Mouse (Mus musculus) MEL (cell line): ENCODE measurements around the gene Bcl2l14. TPM values are rescaled to one million over a fixed set of nuclear protein-coding genes. Genes with fewer than 3 reads are reported as not detected.

Experiments used
- DNase-seq: peaks from one replicate; pipeline ENCODE4 v3.0.0; 2011; ENCODE audit warnings: low read depth, low spot score
- H3K27ac ChIP-seq: 2 replicates; pipeline ENCODE4 v1.5.1; 2012; ENCODE audit warnings: low read depth, mild to moderate bottlenecking, control low read depth, low read length, moderate library complexity; ENCODE audit not compliant: control insufficient read depth
- H3K27me3 ChIP-seq, 2 experiments: fragments of 150-350 bp in 1 of 2; sonication (generic) in 1 of 2; 2 replicates each; pipeline ENCODE4 v1.6.1; 2012; ENCODE audit warnings: low read length in 2 of 2, mild to moderate bottlenecking in 2 of 2, improper control_type of control experiment in 1 of 2, moderate library complexity in 1 of 2; ENCODE audit not compliant: insufficient read depth in 2 of 2, control insufficient read depth in 1 of 2
- H3K36me3 ChIP-seq, 2 experiments: 2 replicates each; pipeline ENCODE4 v1.6.1; 2012 to 2014; ENCODE audit warnings: low read length in 2 of 2, improper control_type of control experiment in 1 of 2, inconsistent platforms in 1 of 2, mild to moderate bottlenecking in 1 of 2; ENCODE audit not compliant: insufficient read depth in 2 of 2, control insufficient read depth in 1 of 2
- H3K4me1 ChIP-seq, 2 experiments: fragments of 150-350 bp in 1 of 2; sonication (generic) in 1 of 2; 2 replicates each; pipeline ENCODE4 v1.6.1; 2012; ENCODE audit warnings: low read length in 2 of 2, improper control_type of control experiment in 1 of 2, mild to moderate bottlenecking in 1 of 2; ENCODE audit not compliant: insufficient read depth in 2 of 2, control insufficient read depth in 1 of 2
- H3K4me3 ChIP-seq, 2 experiments: fragments of 150-350 bp in 1 of 2; sonication (generic) in 1 of 2; 2 replicates each; pipeline ENCODE4 v1.5.1; 2012; ENCODE audit warnings: low read depth in 2 of 2, low read length in 2 of 2, mild to moderate bottlenecking in 2 of 2, moderate library complexity in 2 of 2, control low read depth in 1 of 2, improper control_type of control experiment in 1 of 2; ENCODE audit not compliant: control insufficient read depth in 1 of 2, insufficient read depth in 1 of 2
- H3K79me2 ChIP-seq: 2 replicates; pipeline ENCODE4 v1.6.1; 2012; ENCODE audit warnings: mild to moderate bottlenecking, low read length, moderate library complexity; ENCODE audit not compliant: control insufficient read depth, poor library complexity, insufficient read depth
- H3K9ac ChIP-seq: 2 replicates; pipeline ENCODE4 v1.6.1; 2012; ENCODE audit warnings: low read depth, mild to moderate bottlenecking, control low read depth, low read length, moderate library complexity; ENCODE audit not compliant: control insufficient read depth, poor library complexity, severe bottlenecking
- H3K9me3 ChIP-seq: fragments of 150-350 bp; sonication (generic); replicated peaks from 2 replicates; pipeline ENCODE4 v1.6.1; 2012; ENCODE audit warnings: mild to moderate bottlenecking, low read length, improper control_type of control experiment, moderate library complexity; ENCODE audit not compliant: insufficient read depth
- CHD2 ChIP-seq: IDR thresholded peaks from 2 replicates; pipeline ENCODE4 v1.6.1; 2011; ENCODE audit warnings: low read length, improper control_type of control experiment
- E2F4 ChIP-seq: IDR thresholded peaks from 2 replicates; pipeline ENCODE4 v1.6.1; 2011; ENCODE audit warnings: low read depth, low read length, improper control_type of control experiment, borderline replicate concordance
- ELF1 ChIP-seq: IDR thresholded peaks from 2 replicates; pipeline ENCODE4 v1.6.1; 2014; ENCODE audit warnings: low read depth, mild to moderate bottlenecking, inconsistent platforms, low read length, improper control_type of control experiment, moderate library complexity
- EP300 ChIP-seq, 2 experiments: IDR thresholded peaks; 2 replicates each; pipeline ENCODE4 v1.6.1; 2011; ENCODE audit warnings: improper control_type of control experiment in 2 of 2, low read length in 2 of 2, low read depth in 1 of 2, mild to moderate bottlenecking in 1 of 2
- GABPA ChIP-seq: IDR thresholded peaks from 2 replicates; pipeline ENCODE4 v1.6.1; 2012; ENCODE audit warnings: low read depth, mild to moderate bottlenecking, inconsistent platforms, low read length, improper control_type of control experiment, moderate library complexity
- GATA1 ChIP-seq: IDR thresholded peaks from 2 replicates; pipeline ENCODE4 v1.6.1; 2011; ENCODE audit warnings: low read depth, low read length, improper control_type of control experiment
- HCFC1 ChIP-seq: IDR thresholded peaks from 2 replicates; pipeline ENCODE4 v1.6.1; 2012; ENCODE audit warnings: low read depth, mild to moderate bottlenecking, inconsistent platforms, low read length, improper control_type of control experiment, moderate library complexity
- KAT2A ChIP-seq: conservative IDR thresholded peaks from 2 replicates; pipeline ENCODE4 v1.6.1; 2012; ENCODE audit warnings: low read depth, low read length, improper control_type of control experiment, inconsistent platforms
- MAX ChIP-seq: IDR thresholded peaks from 2 replicates; pipeline ENCODE4 v1.6.1; 2011; ENCODE audit warnings: low read length, improper control_type of control experiment
- MEF2A ChIP-seq: IDR thresholded peaks from 2 replicates; pipeline ENCODE4 v1.6.1; 2014; ENCODE audit warnings: low read depth, mild to moderate bottlenecking, inconsistent platforms, low read length, improper control_type of control experiment; ENCODE audit not compliant: poor library complexity, insufficient replicate concordance, severe bottlenecking; ENCODE audit errors: extremely low read depth
- MYB ChIP-seq: IDR thresholded peaks from 2 replicates; pipeline ENCODE4 v1.6.1; 2011; ENCODE audit warnings: mild to moderate bottlenecking, low read depth, low read length, improper control_type of control experiment
- MYC ChIP-seq: IDR thresholded peaks from 2 replicates; pipeline ENCODE4 v1.6.1; 2011; ENCODE audit warnings: low read depth, mild to moderate bottlenecking, low read length, improper control_type of control experiment, moderate library complexity
- POLR2A ChIP-seq, 2 experiments: IDR thresholded peaks; 2 replicates each; pipeline ENCODE4 v1.6.1; 2011 to 2012; ENCODE audit warnings: low read length in 2 of 2, mild to moderate bottlenecking in 2 of 2, control low read depth in 1 of 2, improper control_type of control experiment in 1 of 2, low read depth in 1 of 2, moderate library complexity in 1 of 2; ENCODE audit not compliant: control insufficient read depth in 1 of 2, insufficient read depth in 1 of 2, poor library complexity in 1 of 2
- POLR2AphosphoS2 ChIP-seq: IDR thresholded peaks from 2 replicates; pipeline ENCODE4 v1.6.1; 2011; ENCODE audit warnings: low read length, improper control_type of control experiment
- RAD21 ChIP-seq: IDR thresholded peaks from 2 replicates; pipeline ENCODE4 v1.6.1; 2011; ENCODE audit warnings: mild to moderate bottlenecking, low read depth, low read length, improper control_type of control experiment
- RCOR1 ChIP-seq: IDR thresholded peaks from 2 replicates; pipeline ENCODE4 v1.6.1; 2012; ENCODE audit warnings: low read depth, mild to moderate bottlenecking, inconsistent platforms, low read length, improper control_type of control experiment
- SIN3A ChIP-seq: IDR thresholded peaks from 2 replicates; pipeline ENCODE4 v1.6.1; 2012; ENCODE audit warnings: low read length, improper control_type of control experiment, inconsistent platforms
- SMC3 ChIP-seq: IDR thresholded peaks from 2 replicates; pipeline ENCODE4 v1.6.1; 2011; ENCODE audit warnings: low read depth, low read length, improper control_type of control experiment
- TBP ChIP-seq: IDR thresholded peaks from 2 replicates; pipeline ENCODE4 v1.8.0; 2011; ENCODE audit warnings: low read depth, low read length, improper control_type of control experiment
- UBTF ChIP-seq: IDR thresholded peaks from 2 replicates; pipeline ENCODE4 v1.6.1; 2012; ENCODE audit warnings: low read depth, mild to moderate bottlenecking, inconsistent platforms, low read length, improper control_type of control experiment, moderate library complexity, borderline replicate concordance; ENCODE audit not compliant: insufficient read depth
- USF1 ChIP-seq: IDR thresholded peaks from 2 replicates; pipeline ENCODE4 v1.6.1; 2014; ENCODE audit warnings: low read depth, mild to moderate bottlenecking, inconsistent platforms, low read length, improper control_type of control experiment, moderate library complexity
- USF2 ChIP-seq, 2 experiments: IDR thresholded peaks; 2 replicates each; pipeline ENCODE4 v1.6.1; 2011 to 2012; ENCODE audit warnings: improper control_type of control experiment in 2 of 2, low read length in 2 of 2, borderline replicate concordance in 1 of 2, inconsistent platforms in 1 of 2, low read depth in 1 of 2, mild to moderate bottlenecking in 1 of 2; ENCODE audit not compliant: insufficient read depth in 1 of 2
- ZC3H11A ChIP-seq: IDR thresholded peaks from 2 replicates; pipeline ENCODE4 v1.6.1; 2012; ENCODE audit warnings: low read depth, mild to moderate bottlenecking, inconsistent platforms, low read length, improper control_type of control experiment
- polyA plus RNA-seq, 2 experiments: library from polyadenylated mRNA; stranded (reverse) in 1 of 2; unstranded in 1 of 2; fragments of >175 nt in 1 of 2; fragments of >200 nt in 1 of 2; gene quantifications; 2 replicates each; pipeline versions ENCODE4 v1.2.1 to v1.2.4; 2012; ENCODE audit warnings: low replicate concordance in 2 of 2, low read depth in 1 of 2; ENCODE audit not compliant: insufficient read length in 2 of 2, insufficient read depth in 1 of 2, missing spikeins in 1 of 2
- total RNA-seq: library from RNA; depleted of rRNA; stranded (reverse); fragments of 300-350 nt; gene quantifications from 2 replicates; pipeline ENCODE4 v1.2.3, GENCODE M21; 2012

Gene Bcl2l14
- total and polyA plus RNA-seq, 3 experiments, result 0.65 to 1.4 TPM; not detected in 1

- H3K4me3 ChIP-seq, result no peak overlapping the region
- H3K27me3 ChIP-seq, result no peaks in the 10 kb centered on the region
- H3K27ac ChIP-seq, result no peak overlapping the region
- no peaks in the 10 kb centered on the region for H3K79me2 ChIP-seq
- H3K9ac ChIP-seq, result no peak overlapping the region
- DNase-seq, result peak; percentile 51
- peaks cover 0 to 3% of the 10 kb centered on the region in 2 experiments; a peak in 1 of 4 replicates for H3K4me1 ChIP-seq
- H3K36me3 ChIP-seq, result no peaks in the 10 kb centered on the region; a peak in 1 of 4 replicates
- no peaks in the 10 kb centered on the region for H3K9me3 ChIP-seq
- TF ChIP-seq GATA1 (0 out of 2 replicates have a peak, but pooled peaks have one; percentile 9), TBP (no peak)
Observed at GRCm38 (mm10) chr6:134417886-134418285, 21.8 kb downstream of the Bcl2l14 start.

DNA sequence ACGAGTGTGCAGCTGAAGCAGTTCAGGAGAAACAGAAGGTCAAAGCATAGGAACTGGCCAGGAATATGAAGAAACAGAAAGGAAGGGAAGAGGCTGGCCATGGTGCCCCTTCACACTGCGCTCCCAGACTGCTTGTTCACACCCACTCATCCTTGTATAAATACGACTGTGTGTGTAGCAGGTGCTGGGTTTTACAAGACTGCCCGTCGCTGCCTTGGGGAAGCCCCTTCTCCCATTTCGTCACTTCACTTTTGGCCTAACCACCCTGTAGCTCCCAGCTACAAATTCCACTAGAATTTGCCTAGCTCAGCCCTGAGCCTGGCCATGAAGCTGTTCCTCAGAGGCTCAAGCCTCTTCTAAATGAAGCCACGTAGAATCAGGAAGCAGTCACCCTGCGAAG lies 24.3 kb downstream of the Bcl2l14 start:
- Histone ChIP-seq H3K4me3 (no peak overlapping the region), H3K4me1 (no peaks in the 10 kb centered on the region), H3K9ac (no peak overlapping the region), H3K9me3 (no peaks in the 10 kb centered on the region), H3K27me3 (no peaks in the 10 kb centered on the region), H3K27ac (no peak overlapping the region), H3K79me2 (no peaks in the 10 kb centered on the region), H3K36me3 (no peaks in the 10 kb centered on the region)
- TF ChIP-seq MYB (no peak), HCFC1 (no peak), ELF1 (no peak), RCOR1 (no peak), SIN3A (no peak), USF2 (IDR thresholded peaks at IDR 0.05; ENCODE audit: borderline replicate concordance in 1 of 2, insufficient read depth in 1 of 2, low read depth in 1 of 2, low read length in 2 of 2) (no peak), RAD21 (no peak), POLR2AphosphoS2 (no peak), MYC (no peak), SMC3 (no peak), E2F4 (no peak), MEF2A (no peak)
- no peak for DNase-seq

GRCm38 (mm10) chr6:134421921-134422320 lies 25.8 kb downstream of the Bcl2l14 start:
- no peak for DNase-seq
- Histone ChIP-seq H3K79me2 (no peaks in the 10 kb centered on the region), H3K4me3 (no peak overlapping the region), H3K27ac (no peak overlapping the region), H3K4me1 (no peaks in the 10 kb centered on the region), H3K9me3 (no peaks in the 10 kb centered on the region), H3K36me3 (no peaks in the 10 kb centered on the region), H3K27me3 (no peaks in the 10 kb centered on the region), H3K9ac (no peak overlapping the region)
- no peak for TF ChIP-seq POLR2AphosphoS2
- TF ChIP-seq USF1, result no peak
- TF ChIP-seq KAT2A, result no peak
- TF ChIP-seq MYB, result no peak
- TF ChIP-seq MEF2A, result no peak
- no peak for TF ChIP-seq UBTF
- no peak for TF ChIP-seq MAX
- TF ChIP-seq TBP, result no peak
- no peak for TF ChIP-seq SIN3A
- TF ChIP-seq GABPA, result no peak
- TF ChIP-seq POLR2A (IDR thresholded peaks at IDR 0.05; ENCODE audit: control insufficient read depth in 1 of 2, insufficient read depth in 1 of 2, low read depth in 1 of 2, low read length in 2 of 2, poor library complexity in 1 of 2), result no peak
- no peak for TF ChIP-seq ZC3H11A
- no peak for TF ChIP-seq EP300 (IDR thresholded peaks at IDR 0.05; ENCODE audit: low read depth in 1 of 2, low read length in 2 of 2)
- TF ChIP-seq CHD2, result no peak
